Mouse (Mus musculus) adrenal gland, adult 18-20 months (tissue): Measurements from ENCODE around the gene Cldn20. TPM values are rescaled to one million over a fixed set of nuclear protein-coding genes. Genes with fewer than 3 reads are reported as not detected.

Experiments used
- DNase-seq, 2 experiments: peaks; one replicate each; pipeline ENCODE4 v3.0.0; 2021 to 2022; ENCODE audit warnings: low spot score in 2 of 2
- long read RNA-seq, 2 experiments: library from polyadenylated mRNA; stranded (forward); transcript quantifications; one replicate each; pipeline ENCODE4 v2.0.0; 2021
- total RNA-seq, 2 experiments: library from RNA; stranded (reverse); gene quantifications; 1 replicate in 1 of 2; 2 replicates in 1 of 2; pipeline ENCODE4 v1.2.3; 2021

Cldn20 gene
- not detected for total RNA-seq
- long read RNA-seq, experiment 1 = 0 reads
- long read RNA-seq, experiment 2 = 0 reads

- no peak for DNase-seq
Measured at GRCm38 (mm10) chr17:3532254-3532653, at the start of gene Cldn20. TSS of gene Cldn20 (plus strand) at chr17:3532554.

DNA sequence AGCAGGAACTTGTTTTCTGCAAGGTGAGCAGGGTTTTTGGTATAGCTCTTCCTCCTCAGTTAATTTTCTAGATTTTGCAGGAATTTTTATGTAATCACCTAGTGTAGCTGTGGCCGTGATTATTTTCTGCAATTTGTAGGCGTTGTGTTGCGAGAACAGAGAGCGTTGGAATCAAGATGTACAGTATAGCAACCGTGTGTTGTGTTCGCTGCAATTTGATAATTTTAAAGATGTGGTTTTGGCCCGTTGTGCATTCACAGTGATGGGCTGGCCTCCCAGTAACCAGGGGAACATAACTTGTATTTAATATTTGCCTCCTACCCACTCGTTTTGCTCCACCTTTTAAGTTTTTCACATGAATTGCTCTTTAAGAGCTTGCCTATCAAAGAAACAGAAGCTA, 49.3 kb upstream of the Cldn20 start:
- no peak for DNase-seq

GRCm38 (mm10) chr17:3485851-3486250, 46.5 kb upstream of the Cldn20 start:
- peak in 1 of 2 experiments; percentile 43 for DNase-seq

DNA sequence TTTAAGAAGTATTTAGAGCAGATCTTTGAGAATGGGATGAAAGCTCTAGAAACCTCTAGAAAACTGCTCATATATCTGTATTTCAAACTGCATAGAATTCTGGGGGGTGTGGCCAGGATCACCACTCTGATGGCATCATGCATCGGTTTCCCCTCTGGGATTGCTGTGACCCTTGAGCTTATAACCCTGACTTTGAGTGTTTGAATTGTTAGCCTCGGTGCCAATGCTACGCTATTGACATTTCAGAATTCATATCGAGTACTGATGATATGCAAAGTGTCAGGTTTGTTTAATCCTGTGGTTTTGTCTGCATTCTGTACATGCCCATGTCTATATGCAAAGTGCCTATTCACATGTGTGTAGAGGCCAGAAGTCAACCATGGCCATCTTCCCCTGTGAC, 45.1 kb upstream of the Cldn20 start:
- DNase-seq = no peak

DNA sequence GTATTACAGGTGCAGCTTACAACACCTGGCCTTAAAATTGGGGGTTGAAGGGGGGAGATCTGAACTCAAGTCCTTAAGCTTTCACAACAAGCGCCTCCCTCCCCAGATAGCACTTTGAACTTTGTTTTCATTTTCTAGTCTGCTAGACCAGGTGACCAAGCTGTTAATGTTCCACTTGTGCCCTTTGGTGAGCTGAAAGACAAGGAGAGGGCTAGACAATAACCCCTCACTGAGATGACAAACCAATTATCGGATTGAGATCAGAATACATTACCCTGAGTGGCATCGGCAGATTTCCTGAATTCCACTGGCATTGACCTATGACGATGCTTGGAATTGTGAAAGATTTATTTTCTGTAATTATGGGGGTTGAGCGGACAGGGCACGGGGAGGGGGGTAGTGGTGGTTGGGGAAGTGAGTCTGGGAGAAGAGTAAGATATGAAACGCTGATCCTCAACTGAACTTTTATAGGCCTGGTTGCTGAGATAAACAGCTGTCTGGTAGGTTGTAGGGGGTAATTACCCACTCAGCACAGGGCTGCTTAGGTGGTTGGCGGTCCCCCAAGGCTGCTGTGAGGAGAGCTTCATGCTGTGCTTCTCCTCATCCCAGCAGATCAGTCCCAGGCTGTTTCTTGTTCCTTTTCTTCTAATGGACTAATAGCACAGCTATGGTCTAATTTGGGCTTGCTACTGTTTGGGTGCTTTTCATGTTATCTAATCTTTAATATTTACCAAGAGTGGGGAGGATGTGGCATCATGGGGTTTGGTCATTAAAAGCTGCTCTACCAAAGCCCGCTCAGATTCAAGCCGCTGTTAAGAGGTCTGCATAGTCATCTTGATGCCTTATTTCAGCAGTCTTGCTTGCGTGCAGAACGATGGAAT, 44.4 kb upstream of the Cldn20 start:
- no peak for DNase-seq

GRCm38 (mm10) chr17:3490216-3490895, 42.0 kb upstream of the Cldn20 start:
- peak in 1 of 2 experiments; percentile 49 for DNase-seq

- DNase-seq = no peak
Measured at GRCm38 (mm10) chr17:3491065-3491464, 41.3 kb upstream of the Cldn20 start.

DNA sequence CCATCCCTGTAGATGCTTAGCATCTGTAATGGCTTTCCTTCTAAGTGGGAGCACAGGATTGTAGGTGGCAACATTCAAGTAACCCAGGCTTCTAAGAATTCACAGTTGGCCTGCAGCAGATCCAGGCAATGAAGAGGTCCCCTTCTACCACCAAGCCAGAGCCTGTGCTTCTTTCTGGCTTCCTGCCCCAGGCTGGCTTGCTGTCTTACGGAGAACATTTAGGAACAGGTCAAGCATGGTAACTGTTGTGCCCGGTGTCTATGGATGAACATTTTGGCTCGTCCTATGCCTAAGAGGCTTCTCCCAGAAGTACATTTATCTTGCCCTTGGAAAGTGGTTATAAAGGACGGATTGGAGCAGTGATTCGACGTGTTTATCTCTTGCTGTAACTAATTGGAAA, 40.7 kb upstream of the Cldn20 start:
- no peak for DNase-seq

GRCm38 (mm10) chr17:3495576-3495975, 36.8 kb upstream of the Cldn20 start:
- no peak for DNase-seq

GRCm38 (mm10) chr17:3496080-3496479, 36.3 kb upstream of the Cldn20 start:
- no peak for DNase-seq

GRCm38 (mm10) chr17:3498086-3498485, 34.3 kb upstream of the Cldn20 start:
- DNase-seq = no peak

GRCm38 (mm10) chr17:3498580-3498979, 33.8 kb upstream of the Cldn20 start:
- DNase-seq = no peak

DNA sequence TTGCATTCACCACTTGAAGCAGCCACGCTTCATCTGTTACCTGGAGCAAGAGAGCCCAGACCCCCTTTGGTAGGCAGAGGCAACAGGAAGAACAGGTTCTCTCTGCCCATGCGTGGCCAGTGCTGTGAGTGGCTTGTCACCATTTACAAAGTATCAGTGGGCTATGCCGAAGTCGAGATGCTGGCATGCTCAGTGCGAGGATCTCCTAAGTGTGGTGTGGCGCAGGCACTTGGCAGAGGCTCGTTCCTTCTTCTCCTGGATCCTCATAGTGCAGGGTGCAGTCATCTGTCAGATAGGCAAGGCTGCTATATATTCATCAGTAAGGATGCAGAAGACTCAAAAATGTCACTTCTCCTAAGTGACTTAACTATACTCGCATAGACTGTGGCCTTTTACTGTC, 32.9 kb upstream of the Cldn20 start:
- DNase-seq = no peak

DNA sequence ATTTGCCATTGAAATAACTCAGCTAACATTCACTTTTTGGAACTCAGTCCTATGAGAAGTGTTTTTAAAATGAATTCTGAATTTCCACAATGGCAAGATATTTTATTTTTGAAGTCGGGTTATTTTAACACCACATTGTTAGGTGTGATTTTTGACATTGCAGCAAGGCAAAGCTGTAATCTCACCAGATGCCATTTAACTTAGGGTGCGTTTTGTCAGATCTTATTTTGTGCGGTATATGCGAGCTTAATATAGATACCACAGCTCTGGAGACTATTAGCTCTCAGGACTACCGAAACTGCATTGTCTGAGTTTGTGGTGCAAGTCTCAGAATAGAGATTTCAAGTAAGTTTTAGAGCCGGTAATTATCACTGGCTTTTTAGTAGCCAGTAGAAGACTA, 32.3 kb upstream of the Cldn20 start:
- no peak for DNase-seq

DNA sequence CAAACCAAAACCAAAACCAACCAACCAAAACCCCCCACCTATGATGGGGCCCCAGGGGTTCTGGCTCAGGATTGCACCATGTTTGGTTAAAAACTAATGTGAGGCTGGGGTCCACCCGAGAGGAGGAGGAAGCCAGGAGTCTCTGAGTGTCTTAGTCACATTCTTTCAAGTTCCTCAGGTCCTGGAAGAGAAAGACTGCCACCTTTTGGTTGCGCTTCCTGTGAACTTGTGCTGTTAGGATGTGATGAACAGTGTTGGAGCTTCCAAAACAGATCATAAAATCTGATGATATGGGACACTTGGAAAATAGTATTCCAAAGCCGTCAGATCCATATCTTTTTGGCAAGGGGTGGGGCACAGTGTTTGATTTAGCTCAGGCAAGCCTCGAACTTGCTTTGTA, 31.4 kb upstream of the Cldn20 start:
- DNase-seq = no peak

DNA sequence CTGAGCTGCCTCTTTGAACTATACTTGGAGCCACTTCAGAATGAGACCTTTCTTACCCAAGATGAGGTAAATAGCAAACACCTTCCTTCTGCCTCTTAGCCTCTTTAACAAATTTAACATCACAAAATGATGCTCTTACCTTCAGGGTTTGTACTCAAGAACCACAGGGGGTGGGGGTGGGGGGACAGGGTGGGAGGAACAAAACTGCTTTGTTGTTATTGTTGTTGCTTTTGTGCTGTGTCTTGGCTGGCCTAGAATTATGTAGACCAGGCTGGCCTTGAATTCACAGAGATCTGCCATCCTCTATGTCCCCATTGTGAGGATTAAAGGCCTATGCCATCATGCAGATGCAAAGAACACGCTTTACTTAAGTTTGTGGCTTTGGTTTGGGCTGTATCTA, 26.6 kb upstream of the Cldn20 start:
- no peak for DNase-seq

DNA sequence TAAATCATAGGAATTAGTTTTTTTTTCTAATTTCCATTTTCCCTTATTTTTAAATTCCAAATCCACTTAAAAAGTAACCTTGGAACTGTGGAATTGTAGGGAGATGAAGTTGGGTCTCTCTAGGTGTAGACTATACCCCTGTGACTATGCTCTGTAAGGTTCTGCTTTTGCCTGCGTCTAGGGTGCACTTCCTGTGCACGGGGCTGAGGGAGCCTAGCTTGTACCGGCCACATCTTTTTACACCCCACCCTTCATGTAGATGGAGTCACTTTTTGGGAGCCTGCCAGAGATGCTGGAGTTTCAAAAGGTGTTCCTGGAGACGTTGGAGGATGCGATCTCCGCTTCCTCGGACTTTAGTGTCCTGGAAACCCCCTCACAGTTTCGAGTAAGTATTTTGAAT, 25.8 kb upstream of the Cldn20 start:
- DNase-seq = no peak

DNA sequence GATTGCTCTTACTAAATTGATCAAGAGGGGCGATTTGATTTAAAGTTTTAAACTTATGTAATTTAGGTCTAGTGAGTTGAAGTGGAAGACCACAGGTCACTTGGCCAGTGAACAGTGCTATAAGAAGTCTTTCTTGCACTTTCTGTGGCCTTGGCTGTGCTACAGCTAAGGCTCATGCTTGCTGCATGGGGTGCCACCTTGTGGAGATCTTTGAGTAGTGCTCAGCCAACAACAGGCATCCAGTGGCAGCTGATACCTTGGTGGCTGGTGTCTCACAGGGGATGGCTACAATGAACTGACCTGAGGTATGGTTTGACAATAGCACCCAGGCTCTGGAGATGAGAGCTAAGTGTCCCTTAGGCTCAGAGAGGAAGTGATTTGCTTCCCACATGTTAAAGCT, 22.5 kb upstream of the Cldn20 start:
- peak; percentile 47 to 55 for DNase-seq

GRCm38 (mm10) chr17:3514316-3514715, 18.0 kb upstream of the Cldn20 start:
- no peak for DNase-seq

- no peak for DNase-seq
Measured at GRCm38 (mm10) chr17:3515851-3516250, 16.5 kb upstream of the Cldn20 start.

GRCm38 (mm10) chr17:3516406-3516805, 15.9 kb upstream of the Cldn20 start:
- no peak for DNase-seq

- no peak for DNase-seq
Measured at GRCm38 (mm10) chr17:3520344-3520743, 12.0 kb upstream of the Cldn20 start.
